Mouse (Mus musculus): ENCODE measurements around the gene Cd80. TPM values are rescaled to one million over a fixed set of nuclear protein-coding genes. Genes with fewer than 3 reads are reported as not detected.

The Cd80 gene
- polyA plus RNA-seq (2016; fragmentation: Nextera tagmentation; extraction: Ambion mirVana), result 0.67 and 0.87 TPM in 2 replicates

- Histone ChIP-seq H3K9ac (replicated peaks) (no peak within 1 kb of the TSS), H3K36me3 (no peaks in the 10 kb centered on the region), H3K27me3 (no peaks in the 10 kb centered on the region), H3K9me3 (no peaks in the 10 kb centered on the region), H3K4me3 (no peak within 1 kb of the TSS), H3K27ac (replicated peaks) (no peak within 1 kb of the TSS), H3K4me2 (replicated peaks) (no peak within 1 kb of the TSS), H3K4me1 (peaks cover 12% of the 10 kb centered on the region)
- ATAC-seq (ENCODE audit: low FRiP score, low read depth), result no peak
- 75% methylated on average over 17 of the region's 17 CpGs for WGBS
Observed at GRCm38 (mm10) chr16:38455511-38456418, at the start of gene Cd80. Cd80 (plus strand) TSS chr16:38455561.

DNA sequence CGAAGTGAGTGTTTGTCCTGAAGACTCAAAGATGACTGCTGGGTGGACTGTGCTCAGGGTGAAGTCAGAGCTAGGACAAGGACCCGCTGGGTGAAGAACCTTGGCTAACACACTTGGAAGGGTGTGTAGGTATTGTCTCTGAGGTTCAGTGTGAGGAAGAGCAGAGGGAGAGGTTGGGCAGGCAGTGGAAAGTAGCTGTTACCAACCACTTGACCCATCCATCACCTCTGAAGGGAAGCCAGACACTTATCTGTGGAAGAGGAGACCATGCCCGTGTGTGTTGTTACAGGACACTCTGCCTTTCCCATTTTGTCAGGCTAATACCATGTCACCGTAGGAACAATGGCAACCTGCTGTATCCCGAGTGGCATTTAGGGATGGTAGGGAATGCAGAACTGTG is 49.1 kb upstream of the Cd80 start:
- H3K4me3 ChIP-seq, result no peak overlapping the region
- H3K36me3 ChIP-seq, result no peaks in the 10 kb centered on the region
- H3K27me3 ChIP-seq, result no peaks in the 10 kb centered on the region; the same call in 1 of the 2 replicates
- WGBS, result 84% methylated on average over 5 of the region's 5 CpGs
- no peaks in the 10 kb centered on the region for H3K4me1 ChIP-seq
- ATAC-seq (ENCODE audit: low FRiP score, low read depth), result no peak
- H3K9me3 ChIP-seq, result no peaks in the 10 kb centered on the region
- H3K4me2 ChIP-seq (replicated peaks), result no peak overlapping the region
- no peak overlapping the region for H3K27ac ChIP-seq (replicated peaks)
- no peak overlapping the region for H3K9ac ChIP-seq (replicated peaks)

DNA sequence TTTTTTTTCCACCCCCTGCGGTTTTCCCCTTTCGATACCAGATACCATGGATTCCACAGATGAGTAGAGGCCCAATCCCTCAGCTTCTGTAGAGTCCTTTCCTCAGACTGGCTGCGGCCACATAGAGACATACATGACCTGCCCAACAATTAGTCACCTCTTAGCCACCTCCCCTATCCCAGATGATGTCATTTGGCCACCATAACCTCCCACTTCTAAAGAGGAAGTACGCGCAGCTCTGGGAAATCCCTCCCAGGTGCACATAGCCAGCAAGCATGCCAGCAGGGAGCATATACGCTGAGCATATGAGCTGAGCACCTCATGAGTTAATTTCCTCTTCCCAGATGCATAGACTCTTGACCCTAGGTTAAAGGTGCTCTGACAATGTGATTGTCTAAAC is 48.7 kb upstream of the Cd80 start:
- H3K9me3 ChIP-seq, result no peaks in the 10 kb centered on the region
- H3K4me1 ChIP-seq, result no peaks in the 10 kb centered on the region
- H3K4me2 ChIP-seq (replicated peaks), result no peak overlapping the region
- no peak for ATAC-seq (ENCODE audit: low FRiP score, low read depth)
- no peak overlapping the region for H3K4me3 ChIP-seq
- 88% methylated on average over 6 of the region's 6 CpGs for WGBS
- H3K27me3 ChIP-seq, result no peaks in the 10 kb centered on the region; the same call in 1 of the 2 replicates
- H3K36me3 ChIP-seq, result no peaks in the 10 kb centered on the region
- H3K27ac ChIP-seq (replicated peaks), result no peak overlapping the region
- H3K9ac ChIP-seq (replicated peaks), result no peak overlapping the region

DNA sequence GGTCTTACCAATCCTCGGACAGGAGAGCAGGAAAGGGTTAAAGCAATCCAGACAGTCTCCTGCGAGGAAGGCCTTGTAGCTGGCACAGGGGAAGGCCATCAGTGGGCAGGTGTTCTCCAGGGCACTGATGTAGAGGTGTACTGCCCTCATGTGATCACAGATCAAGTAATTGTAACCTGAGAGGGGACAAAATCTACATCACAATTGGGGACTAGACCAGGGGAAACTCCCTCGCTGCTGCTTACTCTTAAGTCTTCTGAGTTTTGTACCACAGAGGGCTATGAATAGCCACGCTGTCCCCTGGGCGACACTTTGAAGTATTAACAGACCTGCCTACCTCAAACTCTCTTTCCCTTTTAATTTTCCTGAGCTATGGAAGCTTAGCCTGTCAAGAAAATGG is 47.8 kb upstream of the Cd80 start:
- no peak overlapping the region for H3K4me3 ChIP-seq
- peaks cover 3% of the 10 kb centered on the region; the same call in 1 of the 2 replicates for H3K27me3 ChIP-seq
- H3K4me1 ChIP-seq, result no peaks in the 10 kb centered on the region
- no peak overlapping the region for H3K4me2 ChIP-seq (replicated peaks)
- H3K9ac ChIP-seq (replicated peaks), result no peak overlapping the region
- no peak for ATAC-seq (ENCODE audit: low FRiP score, low read depth)
- 31% methylated on average over 5 of the region's 5 CpGs for WGBS
- H3K9me3 ChIP-seq, result no peaks in the 10 kb centered on the region
- no peaks in the 10 kb centered on the region for H3K36me3 ChIP-seq
- no peak overlapping the region for H3K27ac ChIP-seq (replicated peaks)

GRCm38 (mm10) chr16:38408416-38408815 is 46.9 kb upstream of the Cd80 start:
- WGBS, result 98% methylated on average over 8 of the region's 8 CpGs
- Histone ChIP-seq H3K27me3 (peaks cover 3% of the 10 kb centered on the region; the same call in 1 of the 2 replicates), H3K27ac (replicated peaks) (no peak overlapping the region), H3K9me3 (no peaks in the 10 kb centered on the region), H3K36me3 (no peaks in the 10 kb centered on the region), H3K4me1 (no peaks in the 10 kb centered on the region), H3K9ac (replicated peaks) (no peak overlapping the region), H3K4me3 (no peak overlapping the region), H3K4me2 (replicated peaks) (no peak overlapping the region)
- no peak for ATAC-seq (ENCODE audit: low FRiP score, low read depth)

- H3K9me3 ChIP-seq, result no peaks in the 10 kb centered on the region
- 87% methylated on average over 7 of the region's 7 CpGs for WGBS
- H3K4me1 ChIP-seq, result no peaks in the 10 kb centered on the region
- H3K4me2 ChIP-seq (replicated peaks), result no peak overlapping the region
- H3K9ac ChIP-seq (replicated peaks), result no peak overlapping the region
- H3K27ac ChIP-seq (replicated peaks), result no peak overlapping the region
- H3K27me3 ChIP-seq, result peaks cover 3% of the 10 kb centered on the region; the same call in 1 of the 2 replicates
- H3K36me3 ChIP-seq, result no peaks in the 10 kb centered on the region
- no peak overlapping the region for H3K4me3 ChIP-seq
- no peak for ATAC-seq (ENCODE audit: low FRiP score, low read depth)
Observed at GRCm38 (mm10) chr16:38414953-38415352, 40.4 kb upstream of the Cd80 start.

- WGBS, result 85% methylated on average over 2 of the region's 2 CpGs
- Histone ChIP-seq H3K9ac (replicated peaks) (no peak overlapping the region), H3K4me1 (no peaks in the 10 kb centered on the region), H3K27ac (replicated peaks) (no peak overlapping the region), H3K4me2 (replicated peaks) (no peak overlapping the region), H3K36me3 (no peaks in the 10 kb centered on the region), H3K27me3 (no peaks in the 10 kb centered on the region), H3K4me3 (no peak overlapping the region), H3K9me3 (no peaks in the 10 kb centered on the region)
- no peak for ATAC-seq (ENCODE audit: low FRiP score, low read depth)
Observed at GRCm38 (mm10) chr16:38425374-38425773, 30.0 kb upstream of the Cd80 start.

DNA sequence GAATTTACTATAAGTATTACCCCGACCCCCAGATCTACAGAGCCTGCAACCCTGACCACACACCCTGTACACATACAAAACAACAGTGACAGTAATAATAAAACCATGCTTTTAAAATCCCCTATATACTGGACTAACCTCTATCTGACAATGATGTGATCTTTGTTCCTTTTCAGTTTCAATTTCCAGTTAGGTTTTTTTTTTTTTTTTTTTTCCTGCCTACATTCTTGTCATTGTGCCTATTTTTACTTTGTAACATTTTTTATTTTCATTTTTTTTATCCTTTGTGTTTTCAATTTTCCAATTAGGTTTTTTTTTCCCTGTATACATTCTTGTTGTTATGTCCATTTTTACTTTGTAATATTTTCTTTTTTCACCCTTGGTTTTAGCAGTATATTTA is 29.6 kb upstream of the Cd80 start:
- Histone ChIP-seq H3K4me2 (replicated peaks) (no peak overlapping the region), H3K27ac (replicated peaks) (no peak overlapping the region), H3K36me3 (no peaks in the 10 kb centered on the region), H3K4me3 (no peak overlapping the region), H3K4me1 (no peaks in the 10 kb centered on the region), H3K9me3 (no peaks in the 10 kb centered on the region), H3K9ac (replicated peaks) (no peak overlapping the region), H3K27me3 (no peaks in the 10 kb centered on the region)
- ATAC-seq (ENCODE audit: low FRiP score, low read depth), result no peak
- WGBS, result 92% methylated on average over 1 of the region's 1 CpGs

DNA sequence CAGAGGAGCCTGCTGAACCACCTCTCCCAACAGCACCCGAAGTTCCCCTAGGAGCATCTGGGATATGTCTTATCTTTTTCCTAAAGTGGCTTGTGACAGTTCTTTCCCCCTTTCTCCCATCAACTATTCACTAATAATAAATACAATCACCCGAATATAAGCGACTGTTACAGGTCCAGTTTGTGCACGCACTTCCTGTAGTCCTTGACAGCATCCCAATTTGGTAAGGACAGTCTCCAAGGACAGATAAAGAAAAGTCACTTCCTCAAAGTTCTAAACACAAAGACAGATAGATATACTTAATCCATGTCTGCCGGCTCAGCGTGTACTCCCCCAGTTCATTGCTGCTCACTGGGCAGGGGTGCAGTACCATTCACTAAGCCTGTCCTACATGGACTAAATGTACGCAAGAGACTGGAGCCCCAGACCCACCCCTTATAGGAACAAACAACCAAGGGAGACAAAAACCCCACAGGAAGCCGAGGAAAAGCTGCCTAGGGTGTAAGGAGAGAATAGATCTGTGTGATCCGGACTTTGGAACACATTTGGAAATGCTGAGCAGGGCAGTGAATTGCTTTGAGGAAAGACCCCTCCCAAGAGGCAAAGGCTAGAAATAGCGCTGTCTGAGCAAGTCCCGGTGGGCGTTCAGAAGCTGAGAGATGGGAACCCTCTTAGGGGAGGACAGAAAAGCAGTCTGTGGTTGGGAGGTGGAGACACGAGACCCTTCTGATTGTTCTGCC is 23.7 kb upstream of the Cd80 start:
- Histone ChIP-seq H3K9ac (replicated peaks) (no peak overlapping the region), H3K4me2 (replicated peaks) (no peak overlapping the region)
- 41% methylated on average over 13 of the region's 13 CpGs for WGBS

DNA sequence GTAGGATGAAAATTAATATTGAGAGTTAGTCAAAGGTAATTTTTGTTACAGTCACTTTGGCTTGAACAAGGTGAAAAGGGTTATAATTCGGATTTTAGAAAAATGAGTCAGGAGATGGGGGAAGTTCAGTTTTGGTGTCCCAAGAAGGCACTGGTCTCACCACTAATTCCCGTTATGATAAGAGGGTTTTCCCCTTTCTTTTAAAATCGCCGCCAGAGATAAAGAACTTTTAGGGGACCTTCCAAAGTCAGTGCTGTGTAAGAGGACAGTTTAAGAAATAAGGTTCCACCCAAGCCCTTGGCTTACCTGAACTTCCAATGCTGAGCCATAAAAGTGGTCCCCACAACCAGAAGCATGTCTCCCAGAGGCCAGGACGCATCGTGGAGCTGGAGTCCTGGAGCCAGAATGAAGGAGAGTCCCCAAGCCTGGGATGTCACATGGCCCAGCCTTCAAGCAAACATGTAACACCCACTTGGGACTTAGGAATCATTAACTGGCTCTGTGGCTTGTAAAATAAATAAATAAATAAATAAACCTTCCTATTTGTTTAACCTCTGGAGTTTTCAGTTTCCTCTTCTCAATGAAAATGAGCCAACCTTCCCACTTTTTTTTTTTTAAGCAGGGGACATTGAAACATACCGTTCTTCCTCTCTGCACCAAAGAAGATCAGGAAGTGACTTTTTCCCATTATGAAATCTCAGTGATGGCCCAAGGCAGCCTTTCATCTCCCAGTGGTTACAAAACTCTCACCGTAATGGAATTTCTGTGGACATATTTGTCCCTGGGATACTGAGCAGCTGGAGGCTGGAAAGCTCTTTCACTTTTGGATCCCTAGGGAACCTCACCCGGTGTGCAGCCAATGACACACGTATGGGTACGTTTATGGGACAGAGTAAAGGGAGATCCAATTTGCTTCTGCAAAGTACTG is 22.6 kb upstream of the Cd80 start, which contains the start of gene Pla1a:
Gene Pla1a, minus strand, starts transcription at position 648 of the 928 bp plus-strand sequence.
- ATAC-seq (ENCODE audit: low FRiP score, low read depth), result no peak
- 84% methylated on average over 11 of the region's 11 CpGs for WGBS

More for the DNA sequence above, 23.7 kb upstream of the Cd80 start:
- Histone ChIP-seq H3K4me3 (no peak overlapping the region), H3K36me3 (no peaks in the 10 kb centered on the region), H3K27me3 (no peaks in the 10 kb centered on the region), H3K27ac (replicated peaks) (no peak overlapping the region), H3K9me3 (no peaks in the 10 kb centered on the region), H3K4me1 (no peaks in the 10 kb centered on the region)
- ATAC-seq (ENCODE audit: low FRiP score, low read depth), result no peak

DNA sequence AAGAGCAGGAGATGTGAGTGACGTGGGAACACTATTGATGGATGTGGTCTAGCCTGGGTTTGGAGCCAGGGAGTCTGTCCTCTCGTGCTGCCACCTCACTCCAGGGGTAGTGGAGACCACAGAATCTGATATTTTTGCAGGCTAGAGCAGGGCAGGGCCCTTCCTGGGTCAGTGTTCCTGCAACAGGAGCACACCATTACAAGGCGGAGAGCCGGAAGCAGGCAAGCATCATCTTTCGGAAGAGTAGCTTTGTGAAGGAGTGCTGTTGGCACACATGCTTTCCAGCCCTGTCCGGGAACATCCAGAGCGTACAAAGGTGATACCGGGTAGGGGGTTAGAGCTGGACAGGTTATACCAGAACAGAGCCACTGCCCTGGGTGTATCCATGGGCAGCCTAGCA is 21.8 kb upstream of the Cd80 start:
- no peaks in the 10 kb centered on the region for H3K9me3 ChIP-seq
- no peak overlapping the region for H3K4me2 ChIP-seq (replicated peaks)
- ATAC-seq (ENCODE audit: low FRiP score, low read depth), result no peak
- no peaks in the 10 kb centered on the region for H3K36me3 ChIP-seq
- WGBS, result 89% methylated on average over 8 of the region's 8 CpGs
- no peak overlapping the region for H3K9ac ChIP-seq (replicated peaks)
- H3K4me1 ChIP-seq, result no peaks in the 10 kb centered on the region
- H3K27me3 ChIP-seq, result no peaks in the 10 kb centered on the region
- no peak overlapping the region for H3K27ac ChIP-seq (replicated peaks)
- no peak overlapping the region for H3K4me3 ChIP-seq

More for the DNA sequence above, 22.6 kb upstream of the Cd80 start, which contains the start of gene Pla1a:
- no peak within 1 kb of the TSS for H3K4me3 ChIP-seq
- H3K27ac ChIP-seq (replicated peaks), result no peak within 1 kb of the TSS
- H3K9me3 ChIP-seq, result no peaks in the 10 kb centered on the region
- no peaks in the 10 kb centered on the region for H3K36me3 ChIP-seq
- H3K4me1 ChIP-seq, result no peaks in the 10 kb centered on the region
- H3K9ac ChIP-seq (replicated peaks), result no peak within 1 kb of the TSS
- no peaks in the 10 kb centered on the region for H3K27me3 ChIP-seq
- no peak within 1 kb of the TSS for H3K4me2 ChIP-seq (replicated peaks)
